Mouse (Mus musculus): ENCODE results near the gene Fam180a.

The Fam180a gene

GRCm38 (mm10) chr6:35265580-35266278, 60.2 kb downstream of the Fam180a start:
- in situ Hi-C loops (cut with MseI, MboI) = no loop called here
